Mouse (Mus musculus): Measurements from ENCODE around the gene Gm11562.
"Not testable (repeated sequence)": the region's sequence is repeated elsewhere in the genome, so short reads cannot be mapped to it uniquely, and the experiment has no call there.

The Gm11562 gene

DNA sequence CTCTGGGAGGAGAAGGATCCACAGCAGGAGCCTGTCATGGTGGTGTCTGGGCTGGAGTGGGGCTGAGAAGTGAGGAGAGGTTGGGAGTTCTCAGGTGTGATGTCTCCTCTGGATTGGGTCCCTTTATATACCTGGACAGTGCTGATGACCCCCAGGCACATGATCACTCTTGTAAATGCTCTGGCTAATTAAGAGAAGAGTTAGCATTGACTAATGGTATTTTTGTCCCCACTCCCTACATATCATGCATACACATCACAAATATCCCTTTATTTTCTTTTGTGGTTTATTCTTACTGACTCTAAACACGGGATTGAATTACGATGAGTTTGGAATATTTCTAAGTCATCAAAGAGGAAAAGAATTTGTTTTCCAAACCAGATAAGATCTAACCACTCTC is at the start of gene Gm11562:
Gene Gm11562 (minus strand): TSS at position 101 of the 400 bp plus-strand sequence.
- no peak for DNase-seq (ENCODE audit: low spot score)

GRCm38 (mm10) chr11:99665860-99666259 is 45.6 kb upstream of the Gm11562 start, which contains the start of gene Krtap4-6:
Gene Krtap4-6 (minus strand): TSS chr11:99665960.
- DNase-seq (ENCODE audit: low spot score) = no peak

- no peak for DNase-seq (ENCODE audit: low spot score)
These were observed 42.6 kb upstream of the Gm11562 start for GRCm38 (mm10) chr11:99662802-99663201.

DNA sequence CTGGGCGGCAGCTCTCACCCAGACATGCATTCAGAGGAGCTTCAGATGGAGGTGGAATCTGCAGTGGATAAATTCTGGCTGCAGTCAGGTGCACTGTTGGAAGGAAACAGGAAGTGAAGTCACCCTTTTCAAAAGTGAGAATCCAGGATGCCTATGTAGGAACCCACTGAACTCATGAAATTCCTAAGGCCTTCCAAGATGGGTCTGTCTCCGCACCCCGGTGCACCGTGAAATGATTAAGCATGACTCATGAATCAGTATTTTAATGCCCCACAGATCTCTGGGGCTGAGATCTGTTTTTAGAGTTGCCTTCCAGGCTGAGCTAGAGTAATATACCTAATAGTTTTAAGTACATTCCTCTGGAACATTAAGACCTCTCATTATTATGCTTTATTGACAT is 39.0 kb upstream of the Gm11562 start:
- DNase-seq (ENCODE audit: low spot score) = no peak

GRCm38 (mm10) chr11:99658467-99659010 is 38.3 kb upstream of the Gm11562 start, which contains the start of gene Gm11563:
Gene Gm11563 (minus strand): TSS chr11:99658960.
- not testable (repeated sequence) for DNase-seq (ENCODE audit: low spot score)

- no peak for DNase-seq (ENCODE audit: low spot score)
These were observed 36.8 kb upstream of the Gm11562 start for GRCm38 (mm10) chr11:99657051-99657450.

GRCm38 (mm10) chr11:99650136-99650535 is 29.9 kb upstream of the Gm11562 start, which contains the start of gene Gm11555:
Gene Gm11555 (minus strand): TSS chr11:99650236.
- no peak for DNase-seq (ENCODE audit: low spot score)

- no peak for DNase-seq (ENCODE audit: low spot score)
These were observed 26.2 kb upstream of the Gm11562 start for GRCm38 (mm10) chr11:99646444-99646843.

DNA sequence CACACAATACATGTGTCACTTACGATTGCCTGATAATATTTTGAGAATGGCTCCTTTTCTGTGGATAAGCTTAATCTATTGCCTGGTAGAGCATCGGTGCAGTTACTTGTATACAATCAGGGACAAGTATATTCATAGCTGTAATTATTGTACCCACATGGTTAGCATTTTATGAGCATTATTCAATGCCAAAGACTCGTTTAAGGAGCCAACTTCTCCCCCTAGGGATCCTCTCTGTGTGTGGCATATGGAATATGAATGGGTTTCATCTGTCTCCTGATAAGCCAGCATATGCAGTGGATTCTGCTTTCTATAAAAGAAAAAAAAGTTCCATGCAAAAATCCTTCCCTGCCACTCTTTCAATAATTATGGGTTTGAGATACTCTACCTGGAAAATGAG is 24.1 kb upstream of the Gm11562 start:
- no peak for DNase-seq (ENCODE audit: low spot score)

DNA sequence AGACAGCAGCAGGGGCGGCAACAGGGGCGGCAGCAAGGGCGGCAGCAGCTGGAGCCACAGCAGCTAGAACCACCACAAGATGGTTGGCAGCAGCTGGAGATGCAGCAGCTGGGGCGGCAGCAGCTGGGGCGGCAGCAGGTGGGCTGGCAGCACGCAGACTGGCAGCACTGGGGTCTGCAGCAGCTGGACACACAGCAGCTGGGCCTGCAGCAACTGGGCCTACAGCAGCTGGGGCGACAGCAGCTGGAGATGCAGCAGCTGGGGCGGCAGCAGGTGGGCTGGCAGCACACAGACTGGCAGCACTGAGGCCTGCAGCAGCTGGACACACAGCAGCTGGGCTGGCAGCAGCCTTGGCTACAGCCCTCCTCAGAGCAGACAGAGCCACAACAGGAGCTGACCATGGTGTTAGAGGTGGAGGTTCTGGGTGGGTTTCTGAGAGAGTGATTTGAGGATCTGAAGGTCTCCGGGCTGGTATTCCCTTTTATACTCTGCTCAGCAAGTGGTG is 23.5 kb upstream of the Gm11562 start, which contains the start of gene Krtap4-7:
Gene Krtap4-7 (minus strand): TSS at position 455 of the 505 bp plus-strand sequence.
- DNase-seq (ENCODE audit: low spot score) = not testable (repeated sequence)

DNA sequence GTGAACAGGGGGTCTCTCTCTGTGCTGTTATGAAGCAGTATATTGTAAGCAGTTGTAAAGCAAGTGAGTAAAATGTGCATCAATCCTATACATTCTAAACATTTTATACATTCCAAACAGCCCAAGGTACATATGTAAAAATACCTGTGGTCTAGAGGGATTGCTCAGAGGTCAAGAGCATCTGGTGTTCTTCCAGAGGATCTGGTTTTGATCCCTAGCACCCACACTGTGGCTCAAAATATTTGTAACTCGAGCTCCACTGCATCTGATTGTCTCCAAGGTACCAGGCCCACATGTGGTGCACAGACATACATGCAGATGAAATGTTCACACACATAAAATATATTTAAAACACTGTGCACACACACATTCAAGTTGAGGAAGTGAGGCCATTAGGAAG is 20.7 kb upstream of the Gm11562 start:
- no peak for DNase-seq (ENCODE audit: low spot score)

DNA sequence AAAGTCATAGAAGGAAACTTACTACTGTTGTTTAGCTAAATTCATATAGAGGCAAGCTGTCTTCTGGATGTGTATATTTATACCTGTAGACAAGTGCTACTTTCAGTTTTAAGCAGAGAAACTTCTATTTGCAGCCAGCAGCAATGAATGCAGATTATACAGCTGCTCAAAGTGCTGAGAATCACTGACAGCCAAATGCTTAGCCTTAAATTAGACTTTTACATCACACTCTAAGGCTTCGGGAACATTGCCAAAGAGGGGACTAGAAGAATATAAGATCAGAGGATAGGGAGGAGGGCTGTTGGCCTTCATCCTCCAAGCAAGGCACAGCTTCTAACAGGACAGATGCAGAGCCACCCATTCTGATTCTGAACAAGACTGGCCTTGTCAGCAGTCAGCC is 16.9 kb upstream of the Gm11562 start:
- peak; percentile 26 for DNase-seq (ENCODE audit: low spot score)

DNA sequence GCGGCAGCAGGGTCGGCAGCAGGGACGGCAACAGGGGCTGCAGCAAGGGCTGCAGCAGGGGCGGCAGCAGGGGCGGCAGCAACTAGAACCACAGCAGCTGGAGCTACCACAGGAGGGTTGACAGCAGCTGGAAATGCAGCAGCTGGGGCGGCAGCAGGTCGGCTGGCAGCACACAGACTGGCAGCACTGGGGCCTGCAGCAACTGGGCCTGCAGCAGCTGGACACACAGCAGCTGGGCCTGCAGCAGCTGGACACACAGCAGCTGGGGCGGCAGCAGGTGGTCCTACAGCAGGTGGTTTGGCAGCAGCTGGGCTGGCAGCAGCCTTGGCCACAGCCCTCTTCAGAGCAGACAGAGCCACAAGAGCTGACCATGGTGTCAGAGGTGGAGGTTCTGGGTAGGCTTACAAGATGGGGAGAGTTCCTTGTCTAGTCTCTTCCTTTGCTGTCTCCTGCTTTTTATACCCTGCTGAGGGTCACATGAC is 14.5 kb upstream of the Gm11562 start, which contains the start of gene Krtap4-2:
Gene Krtap4-2 (minus strand): TSS at position 432 of the 482 bp plus-strand sequence.
- DNase-seq (ENCODE audit: low spot score) = no peak

GRCm38 (mm10) chr11:99633293-99633692 is 13.1 kb upstream of the Gm11562 start:
- DNase-seq (ENCODE audit: low spot score) = no peak

GRCm38 (mm10) chr11:99630890-99631289 is 10.7 kb upstream of the Gm11562 start:
- no peak for DNase-seq (ENCODE audit: low spot score)

DNA sequence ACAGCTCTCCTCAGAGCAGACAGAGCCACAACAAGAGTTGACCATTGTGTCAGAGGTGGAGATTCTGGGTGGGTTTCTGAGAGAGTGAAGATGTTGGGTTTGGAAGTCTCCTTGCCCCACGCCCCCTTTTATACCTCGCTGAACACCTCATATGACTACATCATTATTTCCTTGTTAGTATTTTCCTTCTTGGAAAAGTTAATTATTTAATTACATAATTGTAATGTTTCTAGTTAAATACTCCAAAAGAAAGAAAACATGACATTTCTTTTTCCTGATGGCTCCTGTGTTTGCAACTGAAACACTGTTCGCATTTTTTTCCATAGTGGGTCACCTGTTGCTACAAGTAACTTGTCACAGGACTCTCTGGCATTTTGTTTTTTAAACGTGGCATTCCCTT is 7.9 kb upstream of the Gm11562 start, which contains the start of gene Krtap4-1:
Gene Krtap4-1 (minus strand): TSS at position 101 of the 400 bp plus-strand sequence.
- DNase-seq (ENCODE audit: low spot score) = no peak

DNA sequence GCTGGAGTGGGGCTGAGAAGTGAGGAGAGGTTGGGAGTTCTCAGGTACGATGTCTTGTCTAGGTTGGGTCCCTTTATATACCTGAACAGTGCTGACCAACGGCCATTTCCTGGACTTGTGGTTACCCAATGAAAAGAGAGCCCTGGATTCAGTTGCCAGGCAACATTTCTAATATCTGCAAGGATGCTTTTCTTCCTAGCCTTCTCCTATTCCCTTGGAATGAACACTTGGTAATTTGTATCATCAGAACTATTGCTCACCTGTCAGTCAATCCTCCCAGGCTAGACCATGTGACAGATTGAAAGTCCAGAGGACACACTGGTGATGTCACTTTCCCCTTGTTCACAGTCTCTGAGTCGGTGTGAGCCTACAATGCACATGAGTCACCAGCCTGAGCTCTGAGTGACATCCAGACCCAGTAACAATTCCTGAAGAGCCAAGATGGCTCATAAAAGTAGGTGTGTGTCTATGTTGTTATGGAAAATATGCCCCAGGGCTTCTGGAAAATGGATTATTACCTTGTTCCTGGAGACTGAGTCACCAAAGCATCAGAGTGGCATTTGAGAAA is 5.4 kb downstream of the Gm11562 start, which contains the start of gene Krtap2-4:
Gene Krtap2-4 (minus strand): TSS at position 51 of the 568 bp plus-strand sequence.
- no peak for DNase-seq (ENCODE audit: low spot score)

- not testable (repeated sequence) for DNase-seq (ENCODE audit: low spot score)
These were observed 10.1 kb downstream of the Gm11562 start, which contains the start of gene Gm11937 for GRCm38 (mm10) chr11:99610089-99610488. Gene Gm11937 (minus strand): TSS chr11:99610189.

DNA sequence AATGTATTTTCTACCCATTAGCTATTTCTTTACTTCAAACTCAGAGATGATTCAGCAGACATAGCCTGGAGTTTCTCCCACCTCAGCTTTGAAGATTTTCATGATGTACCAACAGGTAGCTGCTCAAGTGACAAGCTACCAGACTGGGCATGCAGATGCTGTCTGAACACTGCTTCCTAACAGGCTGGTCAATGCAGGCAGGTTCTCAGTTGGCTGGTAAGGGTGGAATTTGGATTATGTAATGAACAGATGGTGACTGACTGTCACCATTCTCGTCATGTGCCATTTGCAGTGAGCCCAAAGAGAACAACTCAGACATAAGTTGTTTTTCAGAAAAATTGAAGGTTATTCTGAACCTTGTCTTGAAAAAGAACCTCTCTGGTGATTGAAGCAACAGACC is 11.1 kb downstream of the Gm11562 start:
- peak; percentile 15 for DNase-seq (ENCODE audit: low spot score)

- DNase-seq (ENCODE audit: low spot score) = not testable (repeated sequence)
These were observed 17.0 kb downstream of the Gm11562 start, which contains the start of gene Gm11938 for GRCm38 (mm10) chr11:99603208-99603607. Gene Gm11938 (minus strand): TSS chr11:99603308.

DNA sequence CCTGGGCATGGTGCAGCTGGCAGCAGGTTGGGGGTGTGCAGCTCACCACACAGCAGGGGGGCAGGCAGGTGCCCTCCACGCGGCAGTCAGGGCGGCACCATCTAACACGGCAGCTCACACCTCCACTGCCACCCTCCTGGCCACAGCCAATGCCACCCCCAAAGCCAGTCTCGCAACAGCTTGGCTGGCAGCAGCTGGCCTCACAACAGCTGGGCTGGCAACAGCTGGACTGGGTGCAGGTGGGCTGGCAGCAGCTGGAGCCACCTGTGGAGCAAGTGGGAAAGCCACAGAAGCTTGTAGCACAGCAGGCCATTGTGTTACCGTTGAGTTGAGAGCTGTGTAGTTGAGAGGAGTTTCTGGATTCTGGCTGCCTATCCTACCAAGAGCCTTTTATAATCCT is 22.5 kb downstream of the Gm11562 start, which contains the start of gene Krtap9-3:
Gene Krtap9-3 (minus strand): TSS at position 364 of the 400 bp plus-strand sequence.
- not testable (repeated sequence) for DNase-seq (ENCODE audit: low spot score)

DNA sequence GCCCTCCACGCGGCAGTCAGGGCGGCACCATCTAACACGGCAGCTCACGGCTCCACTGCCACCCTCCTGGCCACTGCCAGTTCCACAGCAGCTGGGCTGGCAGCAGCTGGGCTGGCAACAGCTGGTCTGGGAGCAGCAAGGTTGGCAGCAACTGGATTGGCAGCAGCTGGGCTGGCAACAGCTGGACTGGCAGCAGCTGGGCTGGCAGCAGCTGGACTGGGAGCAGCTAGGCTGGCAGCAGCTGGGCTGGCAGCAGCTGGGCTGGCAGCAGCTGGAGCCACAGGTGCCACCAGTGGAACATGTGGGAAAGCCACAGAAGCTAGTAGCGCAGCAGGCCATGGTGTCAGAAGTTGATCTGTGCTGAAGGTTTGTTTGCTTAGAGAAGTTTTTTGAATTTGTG is 29.3 kb downstream of the Gm11562 start, which contains the start of gene Krtap1-3:
Gene Krtap1-3 (minus strand): TSS at position 359 of the 400 bp plus-strand sequence.
- DNase-seq (ENCODE audit: low spot score) = no peak

GRCm38 (mm10) chr11:99585096-99585495 is 35.1 kb downstream of the Gm11562 start:
- DNase-seq (ENCODE audit: low spot score) = no peak

All from left cerebral cortex, adult 11 months (tissue).